Mouse (Mus musculus) lung, adult 2 months (tissue): ENCODE data around the gene Abcd3.

ENCODE experiments used
- CTCF ChIP-seq: fragments of 200-500 bp; IDR thresholded peaks from 2 replicates; pipeline ENCODE4 v1.5.1; 2011; ENCODE audit warnings: mild to moderate bottlenecking, low read length, control low read depth; ENCODE audit not compliant: insufficient read depth
- POLR2A ChIP-seq: fragments of 200-500 bp; IDR thresholded peaks from 2 replicates; pipeline ENCODE4 v1.6.1; 2011; ENCODE audit warnings: low read depth, mild to moderate bottlenecking, control low read depth, low read length, borderline replicate concordance; ENCODE audit errors: extremely low read depth

- TF ChIP-seq CTCF, result no peak
- TF ChIP-seq POLR2A, result no peak
Observed at GRCm38 (mm10) chr3:121841412-121842014, 26.4 kb upstream of the Abcd3 start.
